Mouse (Mus musculus): Measurements from ENCODE around the gene Swt1.

GRCm38 (mm10) chr1:151450851-151451250 lies 22.6 kb upstream of the Swt1 start:
- TF ChIP-seq CTCF (IDR thresholded peaks at IDR 0.05; ENCODE audit: low read depth) (peak; percentile 25; the same call in 1 of the 2 replicates), EP300 (optimal IDR thresholded peaks at IDR 0.05) (no peak)

Data from stomach, postnatal 0 days (tissue).